Mouse (Mus musculus): ENCODE results near the gene Tcap.

The Tcap gene

GRCm38 (mm10) chr11:98355732-98356299 lies 27.8 kb upstream of the Tcap start:
- peak; percentile 79 for DNase-seq (ENCODE audit: extremely low spot score)

DNA sequence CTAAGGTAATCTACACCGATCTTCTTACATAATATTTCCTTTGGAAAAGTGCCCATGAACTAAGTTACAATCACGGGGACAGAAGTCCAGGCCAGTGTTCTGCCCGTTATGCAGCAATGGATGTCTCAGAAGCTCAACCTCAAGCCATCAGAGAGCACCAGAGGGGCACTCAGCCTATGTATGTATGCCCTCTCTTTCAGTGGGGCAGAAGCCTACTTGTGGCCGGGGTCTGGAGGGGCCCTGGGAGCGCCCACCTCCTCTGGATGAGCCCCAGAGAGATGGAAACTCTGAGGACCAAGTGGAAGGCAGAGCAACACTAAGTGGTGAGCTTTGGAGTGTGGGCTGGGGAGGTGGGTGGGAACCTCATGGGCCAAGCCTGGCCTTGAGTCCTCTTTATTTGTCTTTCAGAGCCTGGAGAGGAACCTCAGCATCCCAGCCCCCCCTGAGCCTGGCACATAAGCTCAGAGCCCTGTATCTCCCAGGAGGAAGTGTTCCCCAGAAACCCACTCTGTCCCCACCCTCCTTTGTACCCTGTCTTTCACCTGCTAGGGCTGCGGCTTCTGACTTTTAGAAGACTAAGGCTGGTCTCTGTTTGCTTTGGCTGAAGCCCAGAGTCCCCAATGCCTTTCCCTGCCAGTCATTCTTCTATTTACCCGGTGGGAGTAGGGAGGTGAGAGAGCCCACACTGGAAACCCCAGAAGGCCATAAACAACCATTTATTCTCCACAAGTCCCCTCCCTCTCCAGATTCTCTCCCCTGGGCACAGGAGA lies 26.8 kb upstream of the Tcap start:
- DNase-seq (ENCODE audit: extremely low spot score) = no peak

- DNase-seq (ENCODE audit: extremely low spot score) = no peak
These were observed 26.0 kb upstream of the Tcap start for GRCm38 (mm10) chr11:98357396-98358160.

- DNase-seq (ENCODE audit: extremely low spot score) = peak; percentile 93
These were observed 25.2 kb upstream of the Tcap start, which contains the start of gene Stard3 for GRCm38 (mm10) chr11:98358161-98359083. Gene Stard3, plus strand, starts transcription at chr11:98358368.

DNA sequence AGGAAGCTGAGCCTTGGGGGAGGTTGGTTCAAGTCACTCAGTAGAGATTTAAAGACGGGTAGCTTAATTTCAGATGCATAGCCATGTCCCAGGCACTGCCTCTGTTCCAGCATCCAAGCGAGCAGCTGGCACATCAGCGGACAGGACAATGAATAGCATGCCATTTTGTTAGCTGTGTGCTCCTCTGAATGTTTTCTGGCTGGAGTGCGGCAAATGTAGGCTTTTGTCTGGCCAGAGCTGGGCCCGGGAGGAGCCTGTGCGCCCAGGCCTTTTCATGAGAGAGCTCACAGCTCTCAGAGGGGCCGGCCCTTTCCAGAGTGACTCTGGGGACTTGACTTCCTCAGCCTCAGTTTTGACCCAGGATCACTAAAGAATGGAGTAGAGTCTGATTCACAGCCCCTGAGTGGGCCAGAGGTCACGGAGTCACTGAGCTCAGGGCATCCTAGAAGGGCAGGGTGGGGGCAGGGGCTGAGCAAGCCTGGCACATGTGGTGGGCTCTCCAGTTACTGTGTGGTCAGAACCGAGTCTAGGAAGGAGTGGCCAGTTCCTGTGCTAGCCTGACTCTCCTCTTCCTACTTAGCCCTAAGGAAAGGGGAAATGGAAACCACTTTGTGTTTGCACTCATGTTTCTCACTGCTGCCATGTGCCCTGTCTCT lies 22.6 kb upstream of the Tcap start:
- DNase-seq (ENCODE audit: extremely low spot score) = no peak

DNA sequence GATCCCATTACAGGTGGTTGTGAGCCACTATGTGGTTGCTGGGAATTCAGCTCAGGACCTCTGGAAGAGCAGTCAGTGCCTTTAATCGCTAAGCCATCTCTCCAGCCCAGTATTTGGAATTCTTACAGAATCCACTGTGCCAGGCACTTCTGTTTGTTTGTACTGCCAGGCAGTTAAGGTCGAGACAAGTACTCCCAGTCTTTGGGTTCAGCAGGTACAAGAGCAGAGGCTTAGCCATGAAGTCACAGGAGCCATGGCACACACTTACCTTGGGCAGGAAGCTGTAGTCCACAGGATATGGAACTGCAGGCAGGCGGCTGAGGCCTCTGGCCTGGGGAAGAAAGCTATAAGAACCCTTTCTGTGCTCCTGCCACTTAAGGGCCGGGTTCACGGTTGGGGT lies 19.8 kb upstream of the Tcap start:
- DNase-seq (ENCODE audit: extremely low spot score) = no peak

GRCm38 (mm10) chr11:98364410-98364809 lies 19.2 kb upstream of the Tcap start:
- DNase-seq (ENCODE audit: extremely low spot score) = no peak

DNA sequence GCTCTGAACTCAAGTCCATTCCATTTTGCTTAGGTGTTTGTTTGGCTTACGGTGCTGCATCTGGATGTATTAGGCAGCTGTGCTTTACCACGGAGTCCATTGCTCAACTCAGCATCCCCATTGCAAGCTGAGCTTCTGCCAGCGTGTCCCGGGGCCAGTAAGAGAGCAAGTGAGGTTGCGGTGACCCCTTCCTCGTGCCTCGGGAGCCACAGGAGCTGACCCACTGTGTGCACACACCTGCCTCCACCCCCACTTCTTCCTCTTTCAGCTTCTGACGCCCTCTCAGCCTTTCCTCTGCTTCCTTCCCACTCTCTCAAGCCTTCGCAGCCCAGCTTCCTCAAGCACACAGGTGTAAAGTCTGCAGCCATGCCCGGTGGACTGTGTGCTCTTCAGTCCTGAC lies 17.3 kb upstream of the Tcap start:
- no peak for DNase-seq (ENCODE audit: extremely low spot score)

GRCm38 (mm10) chr11:98367171-98367862 lies 16.3 kb upstream of the Tcap start:
- no peak for DNase-seq (ENCODE audit: extremely low spot score)

DNA sequence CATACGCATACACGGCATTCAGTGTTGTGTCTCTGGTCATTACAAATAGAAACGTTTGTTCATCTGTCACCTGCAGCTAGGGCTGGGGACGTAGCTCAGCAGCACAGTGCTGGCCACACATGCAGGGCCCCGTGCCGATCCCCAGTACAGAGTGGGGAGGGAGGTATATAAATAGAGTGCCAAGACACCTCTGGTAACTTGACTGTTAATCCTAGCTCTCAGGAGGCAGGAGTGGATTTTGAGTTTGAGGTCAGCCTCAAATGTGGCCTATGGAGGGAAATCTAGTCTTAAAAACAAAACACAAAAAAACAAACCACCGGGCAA lies 15.8 kb upstream of the Tcap start:
- DNase-seq (ENCODE audit: extremely low spot score) = no peak

GRCm38 (mm10) chr11:98369337-98369736 lies 14.3 kb upstream of the Tcap start:
- no peak for DNase-seq (ENCODE audit: extremely low spot score)

- no peak for DNase-seq (ENCODE audit: extremely low spot score)
These were observed 13.0 kb upstream of the Tcap start for GRCm38 (mm10) chr11:98370588-98370987.

- no peak for DNase-seq (ENCODE audit: extremely low spot score)
These were observed 11.9 kb upstream of the Tcap start for GRCm38 (mm10) chr11:98371556-98372240.

- DNase-seq (ENCODE audit: extremely low spot score) = peak; percentile 81
These were observed 11.2 kb upstream of the Tcap start for GRCm38 (mm10) chr11:98372406-98372805.

GRCm38 (mm10) chr11:98373244-98373643 lies 10.4 kb upstream of the Tcap start:
- DNase-seq (ENCODE audit: extremely low spot score) = no peak

- DNase-seq (ENCODE audit: extremely low spot score) = no peak
These were observed 9.3 kb upstream of the Tcap start for GRCm38 (mm10) chr11:98374266-98374665.

DNA sequence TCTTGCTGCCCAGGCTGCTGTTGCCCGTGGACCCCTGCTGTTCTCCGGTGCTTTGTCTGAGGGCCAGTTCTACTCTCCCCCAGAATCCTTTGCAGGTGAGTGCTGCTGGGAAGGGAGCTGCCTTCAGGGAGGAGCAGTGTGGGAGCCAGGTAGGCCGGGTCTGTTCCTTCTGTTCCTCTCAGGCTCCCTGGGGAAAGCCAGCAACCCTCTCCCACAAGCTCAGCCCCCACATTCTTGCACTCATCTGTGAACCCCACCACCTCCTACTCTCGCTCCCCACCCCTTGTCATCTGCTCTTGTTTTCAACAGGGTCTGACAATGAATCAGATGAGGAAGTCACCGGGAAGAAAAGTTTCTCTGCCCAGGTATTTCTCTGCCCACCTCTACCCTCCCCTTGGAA lies 6.9 kb upstream of the Tcap start:
- no peak for DNase-seq (ENCODE audit: extremely low spot score)

GRCm38 (mm10) chr11:98377787-98378186 lies 5.8 kb upstream of the Tcap start:
- DNase-seq (ENCODE audit: extremely low spot score) = no peak

- DNase-seq (ENCODE audit: extremely low spot score) = no peak
These were observed 4.2 kb upstream of the Tcap start for GRCm38 (mm10) chr11:98379379-98379778.

GRCm38 (mm10) chr11:98380106-98380505 lies 3.5 kb upstream of the Tcap start:
- no peak for DNase-seq (ENCODE audit: extremely low spot score)
